Comparison of ENCODE assay signal across 9 mouse cellular contexts in the genomic region with DNA sequence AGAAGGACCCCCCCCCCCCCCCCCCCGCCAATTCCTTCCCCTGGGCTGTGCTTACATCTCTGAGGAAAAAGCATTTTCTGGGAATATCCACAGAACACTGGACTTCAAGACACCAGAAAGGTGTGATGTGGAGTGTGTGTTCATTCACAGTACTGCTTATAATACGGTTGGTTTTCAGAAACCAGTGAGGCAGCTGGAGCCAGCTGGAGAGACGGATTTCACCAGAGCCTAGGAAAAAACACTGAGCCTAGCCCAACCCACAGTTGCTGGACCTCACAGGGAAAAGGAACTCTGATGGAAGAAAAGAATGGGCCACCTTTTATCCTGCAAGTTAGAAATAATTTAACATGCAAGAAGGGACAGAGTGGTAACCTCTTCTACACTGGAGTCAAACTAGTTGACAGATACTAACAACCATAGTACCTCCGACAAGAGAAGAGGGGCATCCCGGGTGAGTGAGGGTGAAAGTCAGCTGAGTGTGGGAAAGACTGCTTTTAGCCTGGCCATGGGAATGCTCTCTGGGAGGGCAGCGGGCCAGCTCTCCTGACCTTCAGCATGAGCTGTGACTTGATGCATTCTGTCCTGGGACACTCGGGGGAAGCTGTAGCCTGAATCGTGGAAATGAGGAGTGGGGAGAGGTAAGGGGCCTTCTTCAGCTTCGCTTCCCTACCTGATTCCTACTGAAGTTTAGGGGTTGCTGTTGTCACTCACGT. TPM values are rescaled to one million over a fixed set of nuclear protein-coding genes. Genes with fewer than 3 reads are reported as not detected.
DNase-seq lines count a peak whose midpoint lies in the region; ATAC-seq and TF ChIP-seq lines count a peak whose summit lies in the region.
"Had no signal": no experiment of that assay in that cellular context is flagged by ENCODE, and none has a peak within 500 bp of the region (broad histone marks: within the 10 kb centered on the region; RNA-seq: fewer than 3 reads in every experiment).

No protein-coding gene starts in this region.

- peaks cover 12% of the 10 kb centered on the region; the same call in 1 of the 2 replicates for H3K9me3 ChIP-seq in heart, postnatal 0 days (replicated peaks; ENCODE audit: control insufficient read depth, low read length)
- H3K9me3 ChIP-seq in lung, embryonic 15.5 days = peaks cover 9% of the 10 kb centered on the region; the same call in 1 of the 2 replicates
- H3K9me3 ChIP-seq: liver, embryonic 15.5 days had no signal

- H3K4me3 ChIP-seq in heart, postnatal 0 days (ENCODE audit: low read depth, low read length) = no peak overlapping the region
- H3K4me3 ChIP-seq in lung, embryonic 15.5 days = no peak overlapping the region
- H3K4me3 ChIP-seq: liver, embryonic 15.5 days had no signal

- H3K27ac ChIP-seq in heart, postnatal 0 days (ENCODE audit: low read depth) = peak overlapping the region; percentile 84
- H3K27ac ChIP-seq in lung, embryonic 15.5 days = peak overlapping the region; percentile 81
- H3K27ac ChIP-seq: liver, embryonic 15.5 days had no signal

- TF ChIP-seq EP300 in heart, postnatal 0 days (IDR thresholded peaks at IDR 0.05; ENCODE audit: low read depth) = no peak

- TF ChIP-seq CTCF in heart, postnatal 0 days (IDR thresholded peaks at IDR 0.05; ENCODE audit: low read depth) = no peak

- no peaks in the 10 kb centered on the region for H3K27me3 ChIP-seq in heart, postnatal 0 days (ENCODE audit: control insufficient read depth, insufficient read depth, low read length)
- no peaks in the 10 kb centered on the region for H3K27me3 ChIP-seq in lung, embryonic 15.5 days
- H3K27me3 ChIP-seq: liver, embryonic 15.5 days had no signal

- peak; percentile 50 to 61 for DNase-seq in adrenal gland, adult 18-20 months (ENCODE audit: low spot score in 2 of 2)
- peak; percentile 84 for DNase-seq in adrenal gland, postnatal 25 days
- peak; percentile 79 for DNase-seq in heart, postnatal 0 days (ENCODE audit: low spot score)
- no peak for DNase-seq in layer of hippocampus, postnatal 10 days (ENCODE audit: low spot score in 2 of 2)
- no peak for DNase-seq in left cerebral cortex, adult 18-20 months (ENCODE audit: low spot score in 2 of 2)

- no peak overlapping the region for H3K9ac ChIP-seq in heart, postnatal 0 days (replicated peaks; ENCODE audit: low read depth, low read length)
- H3K9ac ChIP-seq in lung, embryonic 15.5 days = no peak overlapping the region
- H3K9ac ChIP-seq: liver, embryonic 15.5 days had no signal

- H3K36me3 ChIP-seq in heart, postnatal 0 days (replicated peaks; ENCODE audit: control insufficient read depth, insufficient read depth, low read length) = peaks cover 5% of the 10 kb centered on the region; the same call in 1 of the 2 replicates
- peaks cover 2% of the 10 kb centered on the region; the same call in 1 of the 2 replicates for H3K36me3 ChIP-seq in lung, embryonic 15.5 days

- H3K4me2 ChIP-seq in heart, postnatal 0 days (ENCODE audit: low read depth, low read length) = peak overlapping the region; percentile 19; the same call in 1 of the 2 replicates
- H3K4me2 ChIP-seq in lung, embryonic 15.5 days = no peak overlapping the region
- H3K4me2 ChIP-seq: liver, embryonic 15.5 days had no signal

- ATAC-seq in heart, postnatal 0 days (ENCODE audit: insufficient read depth, low read depth) = peak; percentile 82
- peak; percentile 75 for ATAC-seq in lung, embryonic 15.5 days (ENCODE audit: borderline replicate concordance, extremely low read depth, low FRiP score, low TSS enrichment)
- ATAC-seq in erythroid progenitor cell, adult 5-6 weeks (replicated peaks; ENCODE audit: low FRiP score, poor library complexity, severe bottlenecking) = no peak

- H3K4me1 ChIP-seq in heart, postnatal 0 days (ENCODE audit: control insufficient read depth, insufficient read depth) = peaks cover 20% of the 10 kb centered on the region
- no peaks in the 10 kb centered on the region; the same call in 1 of the 2 replicates for H3K4me1 ChIP-seq in lung, embryonic 15.5 days

- WGBS in heart, postnatal 0 days = 43% methylated on average over 10 of the region's 10 CpGs
- 58% methylated on average over 10 of the region's 10 CpGs for WGBS in lung, embryonic 15.5 days

RNA-seq across cellular contexts. Expression of gene Aph1c, which starts 37.6 kb away (rescaled TPM):
- total RNA-seq in adrenal gland, adult 18-20 months (2021) = 1 to 10 TPM; 2.7 to 6.6 TPM
- total RNA-seq in adrenal gland, postnatal 25 days (2021) = 5.7 and 13.6 TPM in 2 replicates
- 0.69 and 3.1 TPM in 2 replicates for total RNA-seq in heart, postnatal 0 days (2014; rRNA removed; ENCODE audit: low replicate concordance)
- 1.7 and 1.9 TPM in 2 replicates for polyA plus RNA-seq in heart, postnatal 0 days (2015; fragmentation: Nextera tagmentation; extraction: Ambion mirVana)
- 3.5 and 5.3 TPM in 2 replicates for polyA plus RNA-seq in lung, embryonic 15.5 days (2015; fragmentation: Nextera tagmentation; extraction: Ambion mirVana)
- 1 to 10 TPM; 4.4 to 5.4 TPM for total RNA-seq in layer of hippocampus, postnatal 10 days (2021)
- 1 to 10 TPM; 6.2 to 7.9 TPM for total RNA-seq in left cerebral cortex, adult 18-20 months (2021)
- 1.7 and 11.5 TPM in 2 replicates for total RNA-seq in erythroid progenitor cell, adult 5-6 weeks (2015; ENCODE audit: low replicate concordance)
- total RNA-seq in erythroid progenitor cell, adult 5-6 weeks (2017; ENCODE audit: low replicate concordance) = 3.0 TPM in 1 of 2 replicates, not detected in the other
- polyA plus RNA-seq: G1E had no signal

RNA-seq across cellular contexts. Expression of gene Rab8b, which starts 47.3 kb away (rescaled TPM):
- 10 to 100 TPM; 16.8 to 23.8 TPM for total RNA-seq in adrenal gland, adult 18-20 months (2021)
- total RNA-seq in adrenal gland, postnatal 25 days (2021) = 14.5 and 17.2 TPM in 2 replicates
- 9.8 and 11.4 TPM in 2 replicates for total RNA-seq in heart, postnatal 0 days (2014; rRNA removed; ENCODE audit: low replicate concordance)
- polyA plus RNA-seq in heart, postnatal 0 days (2015; fragmentation: Nextera tagmentation; extraction: Ambion mirVana) = 8.6 and 9.5 TPM in 2 replicates
- polyA plus RNA-seq in lung, embryonic 15.5 days (2015; fragmentation: Nextera tagmentation; extraction: Ambion mirVana) = 24.2 and 30.1 TPM in 2 replicates
- 10 to 100 TPM; 27.1 to 31.3 TPM for total RNA-seq in layer of hippocampus, postnatal 10 days (2021)
- 10 to 100 TPM; 34.6 to 38.7 TPM for total RNA-seq in left cerebral cortex, adult 18-20 months (2021)
- total RNA-seq in erythroid progenitor cell, adult 5-6 weeks (2015; ENCODE audit: low replicate concordance) = 98.7 and 104 TPM in 2 replicates
- 113 and 121 TPM in 2 replicates for total RNA-seq in erythroid progenitor cell, adult 5-6 weeks (2017; ENCODE audit: low replicate concordance)

Comparison
In these comparisons a context has a peak if more than half of its experiments do, and no peak if none do; other contexts are left out.
1. DNase-seq: peak in adrenal gland, adult 18-20 months (2 of 2), adrenal gland, postnatal 25 days (single experiment) and heart, postnatal 0 days (single experiment); none in layer of hippocampus, postnatal 10 days (0 of 2) and left cerebral cortex, adult 18-20 months (0 of 2).